Mouse (Mus musculus) layer of hippocampus, postnatal 36 days (tissue): Measurements from ENCODE around the gene Mgmt. TPM values are rescaled to one million over a fixed set of nuclear protein-coding genes. Genes with fewer than 3 reads are reported as not detected.

Experiments used
- DNase-seq, 2 experiments: peaks; one replicate each; pipeline ENCODE4 v3.0.0; 2022
- total RNA-seq, 2 experiments: library from RNA; stranded (reverse); gene quantifications; 2 replicates each; pipeline ENCODE4 v1.2.3; 2021

The Mgmt gene
- total RNA-seq = under 1 TPM; 0.76 to 0.90 TPM

DNA sequence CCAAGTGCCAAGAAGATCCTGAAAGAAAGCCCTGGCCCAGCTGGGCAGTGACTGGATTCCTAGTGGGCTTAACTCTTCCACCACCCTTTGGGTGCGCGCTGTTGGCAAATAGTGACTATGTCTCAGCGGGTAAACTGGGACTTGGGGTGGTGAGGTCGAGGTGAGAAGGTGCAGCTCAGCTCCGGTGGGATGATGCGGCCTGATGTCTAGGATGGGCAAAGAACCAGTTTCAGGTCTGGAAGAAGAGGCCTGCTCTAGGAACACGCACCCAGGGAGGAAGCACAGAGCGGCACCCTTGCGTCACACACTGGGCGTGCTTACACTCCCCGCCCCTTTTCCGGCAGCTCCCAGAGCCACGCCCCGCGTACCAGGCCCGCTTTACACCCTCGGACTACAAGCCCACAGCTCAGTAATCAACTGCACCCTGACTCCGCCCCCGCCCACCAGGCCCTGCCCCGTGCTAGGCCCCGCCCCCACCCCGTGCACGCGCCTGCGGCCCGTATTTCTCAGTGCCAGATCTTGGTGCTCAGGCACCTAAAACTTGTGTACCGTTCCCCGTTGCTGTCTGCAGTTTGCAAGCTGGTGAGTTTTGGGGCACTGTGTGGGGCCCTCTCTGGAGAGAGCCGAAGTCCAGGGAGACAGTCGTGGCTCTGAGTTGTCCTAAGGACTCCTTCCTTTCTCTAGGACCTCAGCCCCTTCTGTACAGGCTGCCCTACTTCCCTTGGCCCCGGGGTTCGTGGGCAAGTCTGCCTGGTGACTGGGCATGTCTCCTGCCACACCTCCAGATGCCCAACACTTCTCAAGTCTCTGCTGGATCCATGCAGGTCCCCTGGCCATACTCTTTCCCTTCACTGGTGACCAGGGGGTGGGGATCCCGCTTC, at the start of gene Mgmt:
TSS of gene Mgmt (plus strand) at position 509 of the 881 bp plus-strand sequence.
- peak; percentile 79 to 83 for DNase-seq

DNA sequence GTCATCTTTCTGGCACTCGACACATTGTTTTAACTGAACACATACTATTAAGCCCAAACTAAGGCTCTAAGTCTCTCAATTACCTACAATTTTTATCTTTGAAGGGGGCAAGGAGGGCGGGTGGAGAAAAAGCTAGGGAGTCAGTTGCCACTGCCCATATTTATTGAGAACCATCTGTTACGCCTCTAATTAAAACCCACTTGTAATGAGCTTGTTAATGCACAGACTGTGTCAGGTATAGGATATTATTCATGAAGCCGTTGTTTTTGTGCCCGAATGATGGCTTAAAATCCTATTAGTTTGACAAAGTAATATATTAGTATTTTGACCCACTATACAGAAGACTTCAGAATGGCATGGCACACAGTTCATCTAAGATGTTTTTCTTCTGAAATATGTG, 49.6 kb upstream of the Mgmt start:
- no peak for DNase-seq

DNA sequence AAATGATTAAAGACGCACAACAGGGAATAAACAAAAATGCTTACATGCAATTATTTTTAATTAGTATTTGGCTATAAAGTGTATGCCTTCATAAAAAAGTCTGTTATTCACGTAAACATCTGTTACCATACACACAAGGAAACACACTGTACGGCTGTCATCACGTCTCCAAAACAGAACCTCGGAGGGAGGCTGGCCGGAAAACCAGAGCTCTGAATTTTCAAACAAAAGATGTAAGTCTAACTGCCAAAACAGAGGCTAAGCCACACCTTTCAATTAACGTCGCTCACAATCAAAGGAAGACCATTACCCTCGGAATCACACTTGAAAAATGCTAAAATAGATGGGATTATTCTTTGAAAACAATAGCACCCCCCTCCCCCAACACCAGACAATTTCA, 49.1 kb upstream of the Mgmt start:
- no peak for DNase-seq

DNA sequence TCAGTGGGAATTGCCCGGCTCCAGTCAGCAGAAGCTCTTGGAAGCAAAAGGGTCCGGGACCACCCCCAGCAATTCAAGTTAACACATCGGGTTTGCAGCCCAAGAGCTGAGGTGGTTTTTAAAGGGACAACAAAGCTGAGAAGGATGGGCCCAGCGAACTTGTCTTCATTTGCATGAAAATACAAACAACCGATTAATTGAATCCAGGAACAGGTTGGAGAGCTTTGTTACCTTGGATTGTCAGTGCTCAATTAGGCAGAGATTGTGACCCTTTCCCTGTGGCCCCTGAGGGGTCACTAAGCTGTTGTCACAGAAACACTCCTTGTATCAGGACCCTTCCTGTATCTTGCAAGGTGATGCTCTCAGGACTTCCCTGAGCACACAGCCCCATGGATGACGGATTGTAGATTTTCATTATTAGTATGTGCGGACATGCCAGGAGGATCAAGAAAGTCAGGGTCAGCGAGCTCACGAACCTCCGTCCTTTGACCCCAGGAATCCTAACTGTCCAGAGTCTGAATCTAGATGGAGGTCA, 48.3 kb upstream of the Mgmt start:
- no peak for DNase-seq

DNA sequence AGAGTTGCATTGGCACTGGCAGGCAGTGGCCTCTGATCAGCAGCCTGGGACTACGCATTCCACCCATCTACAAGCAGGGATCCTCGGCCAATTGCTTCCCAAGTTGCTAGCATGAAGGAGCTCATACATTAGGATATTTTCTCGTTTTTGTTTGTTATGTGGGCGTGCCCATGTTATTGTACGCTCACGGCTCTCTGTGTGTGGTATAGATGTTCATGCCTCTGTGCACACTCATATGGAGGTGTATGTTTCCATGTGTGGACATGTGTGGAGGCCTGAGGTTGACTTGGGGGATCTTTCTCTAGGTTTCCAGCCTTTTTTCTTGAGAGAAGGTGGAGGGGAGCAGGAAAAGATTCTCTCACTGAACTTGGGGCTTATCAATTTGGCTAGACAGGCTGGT, 46.8 kb upstream of the Mgmt start:
- DNase-seq = no peak

DNA sequence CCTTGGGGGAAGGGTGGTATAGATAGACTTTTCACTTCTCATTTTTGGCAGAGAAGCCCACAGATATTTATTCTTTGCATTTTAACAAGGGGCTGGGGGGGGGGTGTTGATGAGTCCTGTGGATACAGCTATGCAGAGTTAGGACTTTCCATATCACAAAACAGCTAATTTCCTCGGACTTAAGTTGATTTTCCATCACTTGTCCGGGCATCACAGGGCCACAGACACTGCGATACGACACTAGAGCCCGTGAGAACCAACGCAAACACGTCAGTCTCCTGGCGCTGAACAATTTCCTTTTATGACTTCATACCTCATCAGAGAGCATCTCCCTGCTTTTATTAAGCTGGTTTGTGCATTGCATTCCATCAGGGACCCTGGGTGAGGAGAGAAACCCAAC, 45.7 kb upstream of the Mgmt start:
- DNase-seq = no peak

DNA sequence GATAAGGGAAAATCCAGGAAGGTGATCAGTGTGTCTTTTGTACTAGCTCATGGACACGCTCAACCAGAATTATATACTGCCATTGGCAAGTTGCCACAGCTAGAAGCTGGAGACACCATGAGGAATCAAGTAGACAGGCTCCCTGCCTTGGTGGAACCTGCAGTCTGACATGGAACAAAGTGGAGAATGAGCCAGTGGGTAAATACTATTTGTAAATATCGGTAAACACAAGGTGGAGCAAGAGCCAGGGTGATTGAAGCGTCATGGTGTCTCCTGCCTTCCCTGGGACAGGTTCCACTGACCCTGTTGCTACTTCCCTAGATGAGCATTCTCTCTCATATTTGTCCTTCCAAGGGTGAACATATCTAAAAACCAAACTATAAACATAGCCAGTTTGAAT, 44.6 kb upstream of the Mgmt start:
- DNase-seq = no peak

DNA sequence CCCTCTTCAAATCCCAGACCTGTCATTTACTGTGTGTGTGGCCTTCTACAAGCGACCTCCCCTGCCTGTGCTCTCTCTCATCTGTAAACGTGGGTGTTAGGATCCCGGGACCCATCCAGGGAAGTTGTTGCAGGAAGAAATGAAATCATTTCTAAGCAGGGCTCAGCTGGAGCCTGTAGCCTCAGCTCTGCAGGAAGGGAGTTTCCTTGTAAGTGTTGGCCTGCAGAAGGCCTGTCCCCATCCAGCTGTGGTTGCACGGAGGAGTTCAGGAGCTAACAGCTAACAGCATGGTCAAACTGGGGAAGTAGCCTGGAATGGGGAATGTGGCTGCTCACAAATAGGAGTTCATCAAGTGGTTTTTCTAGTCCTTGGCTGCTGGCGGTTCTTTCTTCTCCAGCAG, 44.1 kb upstream of the Mgmt start:
- no peak for DNase-seq

DNA sequence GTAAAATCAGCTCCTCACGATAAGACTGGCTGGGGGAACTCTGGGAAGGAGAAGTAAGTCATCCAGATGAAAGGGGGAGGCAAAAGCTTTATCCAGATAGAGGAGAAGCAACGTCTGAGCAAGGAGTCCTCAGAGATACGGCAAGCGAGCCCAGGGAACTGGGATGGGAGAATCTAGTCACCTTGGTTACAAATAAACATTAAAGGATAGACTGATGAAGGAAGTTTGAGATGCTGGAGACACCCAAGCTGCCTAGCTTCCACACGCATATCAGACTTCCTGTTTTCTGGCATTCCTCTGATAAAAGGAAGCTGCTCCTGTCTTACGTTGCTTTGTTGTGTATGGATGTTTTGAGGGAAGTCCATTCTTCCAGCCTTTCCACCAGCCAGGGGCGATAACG, 42.5 kb upstream of the Mgmt start:
- DNase-seq = no peak

DNA sequence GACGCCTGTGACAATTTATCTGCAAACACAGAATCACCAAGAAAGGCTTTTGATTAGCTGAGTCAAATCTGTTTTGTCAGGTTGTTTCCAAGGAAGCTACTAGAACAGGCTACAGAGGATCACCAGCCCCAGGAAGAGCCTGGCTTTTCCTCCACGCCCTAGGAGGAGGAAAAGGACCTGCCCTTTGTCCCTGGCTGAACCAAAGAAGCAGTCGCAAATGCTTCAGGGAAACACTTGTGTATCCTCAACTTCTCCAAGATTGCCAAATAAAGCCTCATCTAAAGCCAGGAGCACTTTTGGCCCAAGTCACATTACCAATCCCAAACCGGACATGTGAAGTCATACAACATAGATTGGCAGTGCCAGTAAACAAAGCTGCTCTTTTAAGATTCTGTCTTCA, 41.7 kb upstream of the Mgmt start:
- no peak for DNase-seq

DNA sequence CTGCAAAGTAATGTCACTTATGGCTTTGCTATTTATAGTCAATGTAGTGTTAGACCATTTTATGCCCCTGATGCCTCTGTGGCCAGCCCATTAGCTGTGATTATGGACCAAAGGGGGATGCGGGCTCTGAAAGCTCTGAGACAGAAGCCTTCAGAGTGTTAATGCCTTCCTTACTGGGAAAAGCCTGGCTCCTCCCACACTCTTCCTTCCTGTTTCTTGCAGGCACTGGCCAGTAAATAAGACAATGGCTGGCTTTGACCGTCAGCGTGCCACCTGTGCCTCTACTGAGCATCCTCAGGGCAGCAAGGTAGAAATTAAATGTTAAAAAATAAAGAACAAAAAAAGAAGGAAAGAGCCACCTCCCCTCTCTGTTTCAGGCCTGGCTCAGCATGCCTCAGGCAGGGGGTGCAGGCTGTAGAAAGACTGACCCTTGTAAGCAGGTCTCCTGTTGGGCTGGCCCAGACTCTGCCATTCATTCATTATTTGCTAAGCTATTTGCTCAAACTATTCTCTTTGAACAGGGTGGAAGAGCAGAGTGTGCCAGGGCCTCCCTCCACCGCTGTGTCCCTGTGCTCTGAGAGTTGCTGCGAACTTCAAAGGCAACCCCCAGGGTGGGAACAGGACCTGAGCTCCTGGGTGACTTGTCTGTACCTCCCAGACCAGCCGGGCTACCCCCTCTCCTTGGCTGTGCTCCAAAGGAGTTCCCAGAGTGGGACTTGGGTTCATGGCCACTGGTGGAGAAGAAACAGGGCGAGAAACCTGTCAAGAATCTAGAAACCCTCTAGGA, 29.5 kb upstream of the Mgmt start:
- DNase-seq = no peak

DNA sequence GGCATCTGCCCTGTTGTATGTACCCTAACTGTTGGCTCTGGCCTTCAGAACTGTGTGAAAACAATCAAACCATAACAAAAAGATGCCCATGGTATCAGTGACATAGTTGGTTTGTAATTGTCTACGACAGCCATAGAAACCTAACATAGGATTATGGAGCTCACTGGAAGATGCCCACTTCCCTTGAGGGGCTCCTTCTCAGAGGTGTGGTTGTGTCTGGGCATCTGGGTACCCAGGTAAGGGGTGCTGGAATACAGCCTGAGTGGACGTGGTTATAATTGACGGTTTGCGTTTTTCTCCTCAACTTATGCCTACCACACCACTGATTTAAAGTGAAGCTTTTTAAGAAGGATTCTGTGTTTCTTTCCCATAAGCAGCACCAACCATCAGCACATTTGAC, 28.5 kb upstream of the Mgmt start:
- no peak for DNase-seq

DNA sequence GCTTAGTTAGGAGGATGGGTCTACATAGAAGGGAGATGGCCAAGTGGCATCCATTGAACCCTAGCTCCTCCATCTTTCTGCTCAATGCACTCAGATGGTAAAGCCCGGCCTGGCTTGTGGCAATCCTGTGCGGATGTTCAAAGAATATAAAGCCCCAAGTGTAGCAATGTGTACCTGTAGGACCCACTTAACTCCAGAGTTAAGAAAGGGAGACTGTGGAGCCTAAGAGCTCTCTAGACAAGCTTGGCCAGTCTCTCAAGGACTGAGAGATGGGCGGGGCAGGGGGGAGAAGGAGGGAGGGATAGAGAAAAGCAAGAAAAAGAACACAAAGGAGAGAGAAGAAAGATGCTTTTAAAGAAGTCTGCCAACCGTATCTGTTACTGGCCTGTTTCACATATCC, 27.9 kb upstream of the Mgmt start:
- no peak for DNase-seq

DNA sequence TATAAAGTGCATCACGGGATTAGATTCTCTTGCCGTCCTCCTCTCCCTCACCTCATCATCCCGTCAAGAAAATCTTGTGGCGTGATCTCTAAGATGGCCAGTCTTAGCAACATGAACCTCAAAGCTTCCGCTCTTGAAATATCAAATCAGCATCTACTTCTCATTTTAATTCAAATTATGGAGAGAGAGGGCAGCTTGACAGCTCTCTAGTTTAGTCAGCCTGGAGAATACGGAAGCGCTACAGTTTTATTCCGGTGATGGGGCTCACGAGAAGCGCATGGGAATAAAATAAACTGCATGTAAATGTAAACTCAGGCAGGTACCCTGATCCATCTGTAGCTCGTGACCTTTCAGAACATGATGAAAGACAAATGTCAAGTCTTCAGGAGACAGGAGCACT, 22.9 kb upstream of the Mgmt start:
- no peak for DNase-seq

DNA sequence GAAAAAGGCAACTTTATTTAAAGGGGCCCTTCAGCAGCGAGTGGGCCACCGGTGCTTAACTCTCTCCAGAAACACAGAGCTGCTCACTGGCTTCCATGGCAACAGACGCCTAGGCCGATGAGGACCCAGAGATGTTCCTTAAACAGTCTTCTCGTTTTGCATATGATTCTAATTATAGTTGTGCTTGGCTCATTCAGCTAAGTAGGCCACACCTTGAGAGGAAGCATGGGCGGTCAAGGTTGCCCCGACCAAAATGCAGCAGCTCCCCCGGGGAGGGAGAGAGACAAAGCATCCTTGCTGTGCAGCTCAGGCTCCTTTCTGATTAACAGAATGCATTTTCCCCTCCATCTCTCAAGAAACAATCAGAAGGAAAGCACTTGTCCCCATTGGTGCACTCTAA, 22.4 kb upstream of the Mgmt start:
- DNase-seq = peak; percentile 27 to 40

DNA sequence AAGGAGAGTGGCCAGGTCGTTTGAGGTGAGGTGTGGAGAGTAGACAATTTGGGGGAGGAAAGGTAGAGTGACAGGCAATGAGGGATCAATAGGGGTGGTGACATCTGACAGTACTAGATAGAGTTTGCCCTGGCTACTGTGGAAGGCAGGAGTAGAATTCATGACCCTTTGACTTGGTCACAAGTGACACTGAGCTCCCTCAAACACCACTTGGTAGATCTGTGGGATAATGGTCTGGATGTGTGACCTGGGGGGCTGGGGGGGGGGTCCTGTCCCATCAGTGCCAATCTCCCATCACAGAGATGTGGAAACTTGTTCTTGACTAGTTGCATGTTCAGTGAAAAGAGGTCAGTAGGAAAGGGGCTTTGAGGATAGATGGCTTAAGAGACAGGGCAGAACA, 20.0 kb upstream of the Mgmt start:
- no peak for DNase-seq

DNA sequence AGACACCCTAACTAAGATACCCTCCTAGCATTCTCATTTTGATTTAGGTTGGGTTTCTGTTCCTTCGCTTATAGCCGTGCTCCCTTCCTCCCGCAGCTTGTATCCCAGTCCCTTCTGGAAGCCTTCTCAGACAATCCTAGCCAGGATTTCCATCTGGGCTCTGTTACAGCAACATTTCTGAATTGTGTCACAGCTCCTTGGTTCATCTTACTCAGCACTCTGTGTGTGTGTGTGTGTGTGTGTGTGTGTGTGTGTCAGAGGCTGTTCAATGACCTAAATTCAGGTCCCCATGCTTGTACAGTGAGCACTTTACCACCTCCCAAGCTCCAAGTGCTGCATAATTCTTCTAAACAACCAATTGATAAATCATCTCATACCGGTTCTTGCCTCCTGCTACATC, 14.0 kb upstream of the Mgmt start:
- DNase-seq = peak in 1 of 2 experiments; percentile 5

DNA sequence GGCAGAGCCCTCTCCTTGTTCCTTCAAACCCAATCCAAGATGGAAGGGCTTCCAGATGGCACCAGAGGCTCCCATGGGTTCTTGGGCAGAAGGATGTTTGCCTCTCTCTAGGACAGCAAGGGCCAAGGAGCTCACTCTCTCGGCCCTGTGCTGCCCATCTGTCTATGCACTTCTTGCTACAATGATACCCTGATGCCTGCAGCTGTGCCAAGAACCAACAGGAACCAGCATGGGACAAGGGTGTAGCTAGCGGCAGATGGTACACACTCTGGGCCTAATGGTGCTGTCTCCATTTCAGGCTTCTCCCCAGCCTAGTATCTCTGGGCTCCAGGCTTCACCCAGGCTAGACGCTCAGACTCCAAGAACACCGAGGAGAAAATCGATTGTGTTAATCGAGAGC, 6.3 kb upstream of the Mgmt start:
- DNase-seq = no peak

DNA sequence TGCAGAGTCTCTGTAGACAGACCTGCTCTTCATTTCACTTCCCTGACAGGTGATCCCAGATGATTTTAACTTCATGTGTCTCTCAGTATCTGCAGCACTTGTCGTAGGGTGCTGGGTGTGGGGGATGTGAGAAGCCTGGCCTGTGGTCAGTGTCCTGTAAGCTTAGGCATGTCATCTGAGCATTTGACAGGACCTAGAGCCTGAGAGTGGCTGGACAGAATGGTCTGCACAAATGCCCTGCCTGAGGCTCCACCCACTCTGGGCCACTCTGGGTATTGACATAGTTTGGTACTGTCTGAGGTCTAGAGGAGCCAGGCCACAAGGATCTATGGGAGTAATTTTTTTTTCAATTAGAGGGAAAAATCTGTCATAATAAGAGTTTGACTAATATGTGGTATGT, 942 bp downstream of the Mgmt start:
- DNase-seq = no peak

DNA sequence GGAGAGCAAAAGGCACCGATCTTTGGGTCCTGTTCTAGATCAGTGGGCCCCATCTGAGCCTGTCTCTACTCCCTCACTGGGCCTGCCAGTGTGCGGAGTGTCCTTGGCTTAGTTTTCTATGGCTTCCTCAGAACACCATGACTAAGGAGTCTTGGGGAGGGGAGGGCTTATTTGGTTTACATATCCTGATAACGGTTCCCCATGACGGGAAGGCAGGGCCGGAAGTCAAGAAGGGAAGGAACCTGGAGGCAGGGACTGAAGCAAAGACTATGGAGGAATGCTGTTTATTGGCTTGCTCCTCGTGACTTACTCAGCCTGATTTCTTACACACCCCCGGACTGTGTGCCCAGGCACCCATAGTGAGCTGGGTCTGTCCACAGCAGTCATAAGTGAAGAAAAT, 1.4 kb downstream of the Mgmt start:
- no peak for DNase-seq

DNA sequence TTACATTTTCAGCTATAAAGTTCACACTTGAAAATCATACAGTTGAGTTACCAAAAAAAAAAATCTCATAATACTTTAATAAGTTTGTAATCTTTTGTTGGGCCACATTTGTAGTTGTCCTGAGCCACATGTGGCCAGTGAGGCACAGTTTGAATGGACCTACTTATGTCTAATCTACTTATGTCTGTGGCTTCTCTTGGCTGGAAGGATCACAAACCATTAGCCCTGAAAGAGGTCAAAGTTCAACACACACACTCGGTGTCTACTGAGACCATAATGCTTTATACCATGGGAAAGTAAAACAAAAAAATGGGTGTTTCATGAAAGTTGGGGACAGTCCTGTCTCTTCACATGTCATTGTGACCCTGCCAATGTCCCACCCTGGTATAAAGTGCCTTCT, 3.1 kb downstream of the Mgmt start:
- DNase-seq = no peak

DNA sequence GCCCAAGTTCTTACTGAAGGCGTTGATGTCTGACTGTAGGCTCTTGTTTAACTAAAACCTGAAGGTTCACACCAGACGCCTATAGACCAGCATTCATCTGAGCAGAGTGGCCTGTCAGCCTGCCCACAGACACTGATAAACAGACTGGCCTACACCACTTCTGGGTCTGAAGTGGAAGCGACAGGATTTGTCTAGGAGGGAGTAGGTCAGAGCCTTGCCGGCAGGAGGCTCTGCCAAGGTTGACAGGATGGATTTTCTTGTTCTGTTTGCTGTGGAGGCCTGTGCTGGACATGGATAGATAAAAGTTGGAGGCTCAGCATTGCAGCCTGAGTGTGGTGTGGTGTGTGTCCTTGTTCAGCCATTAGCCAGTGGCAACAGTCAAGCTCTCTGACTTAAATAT, 3.6 kb downstream of the Mgmt start:
- DNase-seq = no peak

DNA sequence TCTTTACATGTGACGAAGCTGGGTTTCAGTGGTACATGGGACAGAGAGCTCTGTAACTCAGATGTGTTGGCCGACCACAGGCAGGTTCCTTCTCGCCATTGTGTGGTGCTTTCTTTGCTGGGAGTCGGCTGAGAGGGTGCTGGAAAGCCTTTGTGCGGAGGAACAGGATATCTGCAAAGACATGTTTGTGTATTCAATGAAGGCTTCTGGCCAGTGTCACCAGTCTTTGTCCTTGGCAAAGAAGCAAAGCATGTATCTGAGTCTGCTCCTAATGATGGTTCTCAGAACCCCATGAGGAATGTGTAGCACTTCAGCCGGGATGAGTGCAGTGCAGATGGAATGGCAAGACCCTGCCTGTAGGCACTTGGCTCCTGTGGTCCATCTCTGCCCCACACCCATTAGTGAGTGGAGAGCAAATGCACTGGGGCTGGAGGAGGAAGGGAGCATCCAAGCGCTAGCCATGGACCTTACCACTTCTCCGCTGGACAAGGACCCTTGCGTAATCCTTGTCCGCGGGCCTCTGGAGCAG, 14.3 kb downstream of the Mgmt start:
- DNase-seq = no peak

DNA sequence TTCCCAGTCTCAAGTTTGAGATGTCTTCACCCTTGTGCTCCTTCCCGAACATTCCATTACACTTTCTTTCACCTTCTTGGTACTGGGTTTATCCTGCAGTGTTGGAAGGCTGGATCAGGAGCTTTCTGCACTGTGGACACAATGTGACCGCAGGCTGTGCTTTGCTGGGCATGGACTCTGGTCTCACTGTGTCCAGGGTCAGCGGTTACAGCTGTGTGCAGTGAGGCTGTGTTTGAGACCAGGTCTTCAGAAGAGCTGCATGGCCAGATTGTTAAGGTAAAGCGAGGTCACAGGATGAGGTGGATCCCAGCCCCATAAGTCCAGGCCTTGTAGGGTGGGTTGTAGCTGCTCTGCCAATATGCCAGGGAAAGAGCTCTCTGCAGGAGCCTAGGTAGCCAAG, 18.5 kb downstream of the Mgmt start:
- DNase-seq = no peak
